Mouse (Mus musculus) embryonic facial prominence, embryonic 14.5 days (tissue): ENCODE measurements at regions not wholly inside any gene's neighbourhood (a gene's known extent, or its start where the extent isn't known, plus 50 kb on each side); places are given as distances from the start of the nearest gene placed in this dataset.
A peak's percentile ranks its signal among the peaks of the same experiment; 100 is the strongest.
"Not testable (repeated sequence)": the region's sequence is repeated elsewhere in the genome, so short reads cannot be mapped to it uniquely, and the experiment has no call there.

Experiments used
- ATAC-seq: fragments of 200-750 bp; cut with Nextera tagmentation; 2 replicates; pipeline ENCODE4 v1.8.0; 2017; ENCODE audit warnings: low read depth, moderate number of reproducible peaks, moderate TSS enrichment
- DNase-seq: peaks from one replicate; pipeline ENCODE4 v3.0.0-alpha.2; 2015; ENCODE audit warnings: low spot score
- H3K27ac ChIP-seq: fragments of 300-500 bp; sonication (generic); replicated peaks from 2 replicates; pipeline ENCODE4 v1.5.1; 2014; ENCODE audit warnings: low read depth, mild to moderate bottlenecking, low read length, moderate library complexity
- H3K27me3 ChIP-seq: fragments of 300-500 bp; sonication (generic); replicated peaks from 2 replicates; pipeline ENCODE4 v1.6.1; 2014; ENCODE audit warnings: low read length; ENCODE audit not compliant: control insufficient read depth, insufficient read depth
- H3K36me3 ChIP-seq: fragments of 300-500 bp; sonication (generic); 2 replicates; pipeline ENCODE4 v1.6.1; 2014; ENCODE audit warnings: low read length, mixed read lengths; ENCODE audit not compliant: control insufficient read depth, insufficient read depth
- H3K4me1 ChIP-seq: fragments of 300-500 bp; sonication (generic); 2 replicates; pipeline ENCODE4 v1.6.1; 2014; ENCODE audit warnings: antibody characterized with exemption, low read length; ENCODE audit not compliant: control insufficient read depth, insufficient read depth
- H3K4me2 ChIP-seq: fragments of 300-500 bp; sonication (generic); 2 replicates; pipeline ENCODE4 v1.6.1; 2014; ENCODE audit warnings: low read depth, mild to moderate bottlenecking, low read length, moderate library complexity, mixed read lengths
- H3K4me3 ChIP-seq: fragments of 300-500 bp; sonication (generic); 2 replicates; pipeline ENCODE4 v1.5.1; 2014; ENCODE audit warnings: low read depth, mild to moderate bottlenecking, low read length
- H3K9ac ChIP-seq: fragments of 300-500 bp; sonication (generic); 2 replicates; pipeline ENCODE4 v1.6.1; 2014; ENCODE audit warnings: low read depth, mild to moderate bottlenecking, low read length, moderate library complexity, mixed read lengths
- H3K9me3 ChIP-seq: fragments of 300-500 bp; sonication (generic); 2 replicates; pipeline ENCODE4 v1.6.1; 2016; ENCODE audit warnings: low read length; ENCODE audit not compliant: control insufficient read depth
- WGBS: fragments of 180-500 bp; shearing (Covaris S2); extraction: QIAGEN DNeasy Blood & Tissue Kit; methylation state at CpG from one replicate; pipeline ENCODE4 v1.1.7; 2014; 5-methylcytosine and 5-hydroxymethylcytosine counted together

- no peaks in the 10 kb centered on the region for H3K27me3 ChIP-seq
- H3K9me3 ChIP-seq = no peaks in the 10 kb centered on the region
- H3K4me2 ChIP-seq = no peak overlapping the region
- DNase-seq (peak; percentile 8), ATAC-seq (no peak)
- no peaks in the 10 kb centered on the region for H3K36me3 ChIP-seq
- no peak overlapping the region for H3K4me3 ChIP-seq
- no peak overlapping the region for H3K27ac ChIP-seq
- no peak overlapping the region for H3K9ac ChIP-seq
- WGBS = 57% methylated on average over 5 of the region's 5 CpGs
- H3K4me1 ChIP-seq = peaks cover 12% of the 10 kb centered on the region
These were observed 57.6 kb upstream of the Lekr1 start for GRCm38 (mm10) chr3:65608385-65608784.

GRCm38 (mm10) chr3:65611712-65612111, 54.3 kb upstream of the Lekr1 start:
- Histone ChIP-seq H3K9ac (no peak overlapping the region), H3K4me2 (no peak overlapping the region), H3K4me3 (no peak overlapping the region), H3K9me3 (no peaks in the 10 kb centered on the region), H3K27me3 (no peaks in the 10 kb centered on the region), H3K36me3 (no peaks in the 10 kb centered on the region), H3K27ac (no peak overlapping the region), H3K4me1 (peaks cover 12% of the 10 kb centered on the region)
- DNase-seq = no peak
- no peak for ATAC-seq
- WGBS = 77% methylated on average over 3 of the region's 3 CpGs

- H3K4me3 ChIP-seq = no peak overlapping the region
- H3K27ac ChIP-seq = peak overlapping the region; percentile 28; the same call in 1 of the 2 replicates
- no peak overlapping the region for H3K9ac ChIP-seq
- ATAC-seq (no peak), DNase-seq (peak; percentile 55)
- H3K4me1 ChIP-seq = peaks cover 12% of the 10 kb centered on the region
- WGBS = 35% methylated on average over 6 of the region's 6 CpGs
- no peak overlapping the region for H3K4me2 ChIP-seq
- no peaks in the 10 kb centered on the region for H3K36me3 ChIP-seq
- no peaks in the 10 kb centered on the region for H3K9me3 ChIP-seq
- no peaks in the 10 kb centered on the region for H3K27me3 ChIP-seq
These were observed 53.6 kb upstream of the Lekr1 start for GRCm38 (mm10) chr3:65612387-65612786.

- Histone ChIP-seq H3K4me3 (no peak overlapping the region), H3K4me1 (peaks cover 12% of the 10 kb centered on the region), H3K9ac (no peak overlapping the region), H3K27me3 (no peaks in the 10 kb centered on the region), H3K36me3 (no peaks in the 10 kb centered on the region), H3K27ac (peak overlapping the region; percentile 28; the same call in 1 of the 2 replicates), H3K9me3 (no peaks in the 10 kb centered on the region), H3K4me2 (no peak overlapping the region)
- DNase-seq (no peak), ATAC-seq (no peak)
- WGBS = 67% methylated on average over 6 of the region's 6 CpGs
These were observed 53.1 kb upstream of the Lekr1 start for GRCm38 (mm10) chr3:65612968-65613367.

- WGBS = 92% methylated on average over 8 of the region's 8 CpGs
These were observed 51.1 kb upstream of the Lekr1 start for GRCm38 (mm10) chr3:65614901-65615300.

More at GRCm38 (mm10) chr3:65614901-65615300, 51.1 kb upstream of the Lekr1 start:
- not testable (repeated sequence) for H3K27me3 ChIP-seq, H3K9ac ChIP-seq, ATAC-seq, H3K4me1 ChIP-seq, H3K4me2 ChIP-seq, H3K4me3 ChIP-seq, H3K36me3 ChIP-seq, H3K27ac ChIP-seq, DNase-seq, H3K9me3 ChIP-seq
